Mouse (Mus musculus) bone marrow macrophage, adult 2 months (primary cell): ENCODE data around the gene Slc41a3.

ENCODE experiments used
- CTCF ChIP-seq: IDR thresholded peaks from 2 replicates; pipeline ENCODE4 v1.5.1; 2012; ENCODE audit warnings: low read depth, mild to moderate bottlenecking, low read length, moderate library complexity
- POLR2A ChIP-seq: IDR thresholded peaks from 2 replicates; pipeline ENCODE4 v1.6.1; 2012; ENCODE audit warnings: mild to moderate bottlenecking, low read depth, low read length, borderline replicate concordance

DNA sequence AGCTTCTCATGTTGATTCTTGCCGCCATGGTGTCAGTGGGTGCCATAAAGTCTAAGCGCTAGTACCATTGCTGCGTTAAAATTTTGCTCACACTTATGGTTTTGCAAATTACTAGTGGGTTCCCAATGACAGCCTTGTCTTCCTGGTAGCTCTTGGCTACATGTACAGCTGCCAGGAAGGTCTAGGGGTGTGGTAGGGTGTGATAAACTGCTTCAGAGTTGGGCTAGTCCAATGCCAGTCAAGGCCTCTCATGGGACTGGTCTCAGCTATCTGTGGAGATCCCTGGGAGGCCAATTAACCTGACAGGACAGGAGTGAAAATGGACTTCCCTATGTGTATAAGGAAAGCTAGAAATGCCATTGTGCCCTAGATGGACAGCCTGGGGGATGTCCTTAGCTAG, 2.2 kb upstream of the Slc41a3 start:
- TF ChIP-seq CTCF, result no peak
- no peak for TF ChIP-seq POLR2A
